Mouse (Mus musculus) kidney, postnatal 0 days (tissue): ENCODE results near the gene Syt8. TPM values are rescaled to one million over a fixed set of nuclear protein-coding genes. Genes with fewer than 3 reads are reported as not detected.

Source experiments
- ATAC-seq: fragments of 200-750 bp; cut with Nextera tagmentation; replicated peaks from 2 replicates; pipeline ENCODE4 v1.8.0; 2017; ENCODE audit warnings: low read depth, moderate number of reproducible peaks, moderate TSS enrichment, moderate library complexity; ENCODE audit not compliant: low FRiP score
- DNase-seq: peaks from one replicate; pipeline ENCODE4 v3.0.0-alpha.2; 2016; ENCODE audit warnings: low spot score
- H3K27ac ChIP-seq: fragments of 300-500 bp; sonication (generic); 2 replicates; pipeline ENCODE4 v1.5.1; 2014; ENCODE audit warnings: mild to moderate bottlenecking
- H3K27me3 ChIP-seq: fragments of 300-500 bp; sonication (generic); 2 replicates; pipeline ENCODE4 v1.6.1; 2014; ENCODE audit warnings: low read length, mixed read lengths; ENCODE audit not compliant: insufficient read depth
- H3K36me3 ChIP-seq: fragments of 300-500 bp; sonication (generic); 2 replicates; pipeline ENCODE4 v1.6.1; 2014; ENCODE audit warnings: low read length, mixed read lengths; ENCODE audit not compliant: insufficient read depth
- H3K4me1 ChIP-seq: fragments of 300-500 bp; sonication (generic); replicated peaks from 2 replicates; pipeline ENCODE4 v1.6.1; 2014; ENCODE audit warnings: antibody characterized with exemption, low read length, mixed read lengths; ENCODE audit not compliant: insufficient read depth
- H3K4me2 ChIP-seq: fragments of 300-500 bp; sonication (generic); 2 replicates; pipeline ENCODE4 v1.6.1; 2014; ENCODE audit warnings: mild to moderate bottlenecking, low read length, moderate library complexity, mixed read lengths
- H3K4me3 ChIP-seq: fragments of 300-500 bp; sonication (generic); replicated peaks from 2 replicates; pipeline ENCODE4 v1.5.1; 2014; ENCODE audit warnings: low read depth, low read length
- H3K9ac ChIP-seq: fragments of 300-500 bp; sonication (generic); 2 replicates; pipeline ENCODE4 v1.6.1; 2014; ENCODE audit warnings: low read depth, low read length
- H3K9me3 ChIP-seq: fragments of 300-500 bp; sonication (generic); replicated peaks from 2 replicates; pipeline ENCODE4 v1.6.1; 2016; ENCODE audit warnings: low read length, inconsistent platforms, mixed read lengths
- CTCF ChIP-seq: IDR thresholded peaks from 2 replicates; pipeline ENCODE4 v1.5.1; 2016; ENCODE audit warnings: antibody characterized with exemption, low read depth, mild to moderate bottlenecking, moderate library complexity
- WGBS: fragments of 180-500 bp; shearing (Covaris S2); extraction: QIAGEN DNeasy Blood & Tissue Kit; methylation state at CpG from one replicate; pipeline ENCODE4 v1.1.7; 2014; 5-methylcytosine and 5-hydroxymethylcytosine counted together
- polyA plus RNA-seq: library from polyadenylated mRNA; unstranded; fragments of >200 nt; fragmentation: Nextera tagmentation; extraction: Ambion mirVana; gene quantifications from 2 replicates; pipeline ENCODE4 v1.2.1, GENCODE M21; 2015

Gene Syt8
- polyA plus RNA-seq, 1 experiment from 2014 or later: 4.8 TPM

DNA sequence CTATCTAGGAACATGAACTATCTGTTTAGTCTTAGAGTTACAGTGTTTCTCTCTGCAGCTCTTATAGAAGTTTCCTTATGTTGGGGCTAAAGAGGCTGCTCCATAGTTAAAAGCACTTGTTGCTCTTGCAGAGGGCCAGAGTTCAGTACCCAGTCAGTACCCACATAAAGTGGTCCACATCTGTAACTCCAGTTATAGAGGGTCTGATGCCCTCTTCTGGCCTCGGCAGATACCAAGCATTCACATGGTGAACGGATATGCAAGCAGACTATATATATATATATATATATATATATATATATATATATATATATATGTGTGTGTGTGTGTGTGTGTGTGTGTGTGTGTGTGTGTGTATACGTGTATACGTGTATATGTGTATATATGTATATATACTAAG, 26.7 kb upstream of the Syt8 start:
- TF ChIP-seq CTCF: peak; percentile 35; the same call in 1 of the 2 replicates
- ATAC-seq: no peak

GRCm38 (mm10) chr7:142408686-142409085, 26.0 kb upstream of the Syt8 start:
- Histone ChIP-seq H3K4me2 (no peak overlapping the region), H3K27ac (no peak overlapping the region), H3K9ac (no peak overlapping the region), H3K4me3 (no peak overlapping the region), H3K36me3 (no peaks in the 10 kb centered on the region), H3K27me3 (no peaks in the 10 kb centered on the region), H3K4me1 (no peaks in the 10 kb centered on the region), H3K9me3 (no peaks in the 10 kb centered on the region)
- no peak for TF ChIP-seq CTCF
- ATAC-seq (no peak), DNase-seq (no peak)
- WGBS: 83% methylated on average over 8 of the region's 8 CpGs

More for the DNA sequence above, 26.7 kb upstream of the Syt8 start:
- DNase-seq: no peak
- Histone ChIP-seq H3K36me3 (no peaks in the 10 kb centered on the region), H3K4me3 (no peak overlapping the region), H3K9ac (no peak overlapping the region), H3K4me2 (no peak overlapping the region), H3K9me3 (no peaks in the 10 kb centered on the region), H3K4me1 (no peaks in the 10 kb centered on the region), H3K27ac (no peak overlapping the region), H3K27me3 (no peaks in the 10 kb centered on the region)
- 68% methylated on average over 4 of the region's 4 CpGs for WGBS

GRCm38 (mm10) chr7:142409603-142410002, 25.0 kb upstream of the Syt8 start:
- DNase-seq (no peak), ATAC-seq (no peak)
- Histone ChIP-seq H3K9me3 (no peaks in the 10 kb centered on the region), H3K4me3 (no peak overlapping the region), H3K4me2 (no peak overlapping the region), H3K36me3 (no peaks in the 10 kb centered on the region), H3K9ac (no peak overlapping the region), H3K27ac (no peak overlapping the region), H3K4me1 (no peaks in the 10 kb centered on the region), H3K27me3 (no peaks in the 10 kb centered on the region)
- WGBS: 72% methylated on average over 3 of the region's 3 CpGs
- no peak for TF ChIP-seq CTCF

GRCm38 (mm10) chr7:142413285-142413684, 21.4 kb upstream of the Syt8 start:
- no peaks in the 10 kb centered on the region for H3K9me3 ChIP-seq
- DNase-seq: no peak
- H3K36me3 ChIP-seq: no peaks in the 10 kb centered on the region
- WGBS: 97% methylated on average over 6 of the region's 6 CpGs
- ATAC-seq: no peak
- no peak overlapping the region for H3K9ac ChIP-seq
- no peaks in the 10 kb centered on the region for H3K27me3 ChIP-seq
- H3K4me2 ChIP-seq: no peak overlapping the region
- H3K4me1 ChIP-seq: no peaks in the 10 kb centered on the region
- TF ChIP-seq CTCF: no peak
- H3K4me3 ChIP-seq: no peak overlapping the region
- H3K27ac ChIP-seq: no peak overlapping the region

DNA sequence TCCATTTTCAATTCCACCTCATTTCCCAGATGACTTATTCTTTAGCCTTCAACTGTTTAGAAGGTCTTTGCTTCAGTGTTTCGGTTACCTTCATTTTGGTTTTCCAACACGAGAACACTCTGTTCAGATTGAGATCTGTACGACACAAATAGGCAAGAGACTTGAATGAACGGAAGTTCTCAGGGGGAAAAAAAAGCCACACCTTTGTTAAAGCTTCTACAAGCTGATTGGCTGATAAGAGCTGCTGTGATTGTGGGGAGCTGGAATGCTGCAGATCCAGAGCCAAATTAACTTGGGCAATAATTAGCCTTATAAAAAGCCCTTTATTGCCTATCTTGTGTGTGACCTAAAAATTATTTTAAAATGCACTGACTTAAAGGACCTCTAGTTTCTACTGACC, 19.3 kb upstream of the Syt8 start:
- Histone ChIP-seq H3K4me2 (no peak overlapping the region), H3K9me3 (no peaks in the 10 kb centered on the region), H3K27me3 (no peaks in the 10 kb centered on the region), H3K36me3 (no peaks in the 10 kb centered on the region), H3K9ac (no peak overlapping the region), H3K27ac (no peak overlapping the region), H3K4me1 (no peaks in the 10 kb centered on the region), H3K4me3 (no peak overlapping the region)
- no peak for ATAC-seq
- WGBS: 37% methylated on average over 4 of the region's 4 CpGs
- TF ChIP-seq CTCF: no peak
- no peak for DNase-seq

DNA sequence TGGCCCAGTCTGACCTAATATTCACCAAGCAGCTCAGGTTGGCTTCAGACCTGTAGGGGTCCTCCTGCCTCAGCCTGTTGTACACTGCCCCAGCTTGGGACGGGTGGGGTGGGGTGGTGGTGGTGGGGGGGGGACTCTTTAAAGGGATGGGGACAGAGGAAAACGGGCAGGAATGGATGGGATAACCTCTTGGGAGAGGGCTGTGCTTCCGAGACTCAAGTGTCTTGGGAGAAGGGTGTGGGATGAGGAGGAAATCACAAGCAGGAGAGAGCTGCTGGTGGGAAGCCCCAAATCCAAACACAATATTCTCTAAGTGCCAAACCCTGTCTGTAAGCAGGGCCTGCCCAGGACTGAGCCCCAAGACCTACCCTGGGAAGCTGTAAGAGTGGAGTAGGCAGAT, 18.4 kb upstream of the Syt8 start:
- Histone ChIP-seq H3K27ac (no peak overlapping the region), H3K9me3 (no peaks in the 10 kb centered on the region), H3K9ac (no peak overlapping the region), H3K4me1 (no peaks in the 10 kb centered on the region), H3K27me3 (no peaks in the 10 kb centered on the region), H3K4me2 (no peak overlapping the region), H3K4me3 (no peak overlapping the region), H3K36me3 (no peaks in the 10 kb centered on the region)
- 78% methylated on average over 3 of the region's 3 CpGs for WGBS
- no peak for DNase-seq
- TF ChIP-seq CTCF: no peak
- no peak for ATAC-seq

- no peak overlapping the region for H3K9ac ChIP-seq
- no peak for TF ChIP-seq CTCF
- no peaks in the 10 kb centered on the region for H3K36me3 ChIP-seq
- no peak overlapping the region for H3K27ac ChIP-seq
- no peak for DNase-seq
- H3K4me1 ChIP-seq: no peaks in the 10 kb centered on the region
- WGBS: 92% methylated on average over 2 of the region's 2 CpGs
- no peak overlapping the region for H3K4me3 ChIP-seq
- H3K9me3 ChIP-seq: no peaks in the 10 kb centered on the region
- H3K27me3 ChIP-seq: no peaks in the 10 kb centered on the region
- no peak for ATAC-seq
- no peak overlapping the region for H3K4me2 ChIP-seq
Observed at GRCm38 (mm10) chr7:142418027-142418426, 16.6 kb upstream of the Syt8 start.
